In genomic region chr8:126482938-126483337, GRCm38 (mm10) we compare ENCODE assay signal across 9 mouse cellular contexts. TPM values are rescaled to one million over a fixed set of nuclear protein-coding genes. Genes with fewer than 3 reads are reported as not detected.
DNase-seq lines count a peak whose midpoint lies in the region; ATAC-seq and TF ChIP-seq lines count a peak whose summit lies in the region.
"Had no signal": no experiment of that assay in that cellular context is flagged by ENCODE, and none has a peak within 500 bp of the region (broad histone marks: within the 10 kb centered on the region; RNA-seq: fewer than 3 reads in every experiment).

No protein-coding gene starts in this region.

- ATAC-seq in megakaryocyte-erythroid progenitor cell, adult 5-6 weeks (replicated peaks; ENCODE audit: low FRiP score, low TSS enrichment, poor library complexity, severe bottlenecking), result peak; percentile 86
- ATAC-seq in activated CD4-positive, CD25-positive, alpha-beta regulatory T cell, adult 4 months, result no peak

- no peak overlapping the region for H3K4me3 ChIP-seq in left cerebral cortex, adult 2 months
- H3K4me3 ChIP-seq: liver, embryonic 15.5 days had no signal

- H3K27ac ChIP-seq in left cerebral cortex, adult 2 months, result no peak overlapping the region
- H3K27ac ChIP-seq: liver, embryonic 15.5 days had no signal

- intact Hi-C loops in left cerebral cortex, adult 2 months (cut with DNase I), result loop anchor here (2.0 to 5.0 kb wide), 3 partner anchors 226 to 532 kb away; no protein-coding TSS in a partner anchor

- peak; percentile 89 for TF ChIP-seq CTCF in left cerebral cortex, adult 2 months (IDR thresholded peaks at IDR 0.05)

- DNase-seq in ZHBTc4 (ENCODE audit: low read depth, low spot score), result peak; percentile 75
- DNase-seq in cerebellum, postnatal 10 days, result peak; percentile 88 to 89
- peak; percentile 69 to 70 for DNase-seq in frontal cortex, postnatal 25 days (ENCODE audit: low spot score in 2 of 2)
- DNase-seq in hindlimb bud, embryonic 11.5 days (ENCODE audit: extremely low spot score, low read depth, low spot score), result peak; percentile 33
- DNase-seq in left cerebral cortex, adult 2 months (ENCODE audit: extremely low spot score in 1 of 2, low spot score in 2 of 2), result peak; percentile 69 to 82
- DNase-seq in right cerebral cortex, postnatal 36 days (ENCODE audit: low spot score in 2 of 2), result peak; percentile 54 to 61

RNA-seq across cellular contexts. Expression of gene Tarbp1, which starts 8.1 kb away (rescaled TPM):
- 1 to 10 TPM; 4.2 to 4.6 TPM for total RNA-seq in left cerebral cortex, adult 2 months (2021)
- 20.0 and 22.7 TPM in 2 replicates for total RNA-seq in megakaryocyte-erythroid progenitor cell, adult 5-6 weeks (2014; fragmentation: Nextera tagmentation)
- total RNA-seq in megakaryocyte-erythroid progenitor cell, adult 5-6 weeks (2017), result 13.0 and 17.8 TPM in 2 replicates
- 1 to 10 TPM; 2.0 to 2.6 TPM for polyA plus RNA-seq in activated CD4-positive, CD25-positive, alpha-beta regulatory T cell, adult 4 months (2017; shearing (Covaris generic))

Comparison
In these comparisons a context has a peak if more than half of its experiments do, and no peak if none do; other contexts are left out.
1. DNase-seq: peak in every context shown above with its lines; median percentile 88 in cerebellum, postnatal 10 days; 76 in left cerebral cortex, adult 2 months; 75 in ZHBTc4; 70 in frontal cortex, postnatal 25 days; 58 in right cerebral cortex, postnatal 36 days; 33 in hindlimb bud, embryonic 11.5 days.